22 mouse cellular contexts compared by ENCODE assay signal in the genomic region with DNA sequence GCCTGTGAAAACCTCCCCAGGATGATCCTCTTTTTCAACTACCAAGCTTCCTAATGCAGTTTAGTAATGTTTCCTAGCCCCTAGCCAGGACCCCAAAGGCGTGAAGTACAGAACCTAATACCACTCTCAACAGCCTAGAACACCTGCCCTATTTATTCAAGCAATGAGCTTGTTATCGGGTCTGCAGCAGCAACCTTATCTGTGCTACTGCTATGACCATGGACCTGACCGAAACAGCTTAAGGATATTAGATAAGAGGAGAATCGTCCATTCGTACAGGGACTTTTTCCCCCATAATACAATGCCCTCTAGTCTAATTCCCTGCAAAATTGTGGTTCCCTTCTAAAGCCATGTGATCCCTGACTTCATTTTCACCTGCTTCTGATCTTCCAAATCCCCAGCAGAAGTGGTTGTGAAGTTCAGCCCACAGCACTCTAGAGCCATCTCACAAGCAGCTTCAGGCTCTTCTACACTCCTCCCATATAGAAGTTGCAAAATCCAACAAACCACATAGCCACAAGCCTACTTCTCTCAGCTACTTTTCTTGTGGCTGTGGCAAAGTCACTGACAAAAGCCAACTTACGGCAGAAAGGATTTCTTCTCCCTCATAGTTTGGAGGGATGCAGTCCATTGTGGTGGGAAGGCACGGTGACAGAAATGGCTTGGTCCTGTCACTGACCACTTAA. TPM values are rescaled to one million over a fixed set of nuclear protein-coding genes. Genes with fewer than 3 reads are reported as not detected.
"Had no signal": no experiment of that assay in that cellular context is flagged by ENCODE, and none has a peak within 500 bp of the region (broad histone marks: within the 10 kb centered on the region; RNA-seq: fewer than 3 reads in every experiment).

No protein-coding gene starts in this region.

- H3K9me3 ChIP-seq: limb, embryonic 10.5 days; midbrain, embryonic 10.5 days; neural tube, embryonic 12.5 days; stomach, embryonic 15.5 days had no signal

- DNase-seq: kidney, adult 2 months; kidney, postnatal 25 days; lung, adult 2 months; lung, postnatal 36 days; midbrain, embryonic 14.5 days; thymus, postnatal 36 days had no signal

- H3K4me1 ChIP-seq: neural tube, embryonic 12.5 days; stomach, embryonic 15.5 days had no signal

- H3K36me3 ChIP-seq: limb, embryonic 10.5 days; midbrain, embryonic 10.5 days; neural tube, embryonic 12.5 days; stomach, embryonic 15.5 days had no signal

- H3K9ac ChIP-seq: neural tube, embryonic 12.5 days; stomach, embryonic 15.5 days had no signal

- H3K4me2 ChIP-seq: neural tube, embryonic 12.5 days; stomach, embryonic 15.5 days had no signal

- ATAC-seq: lung, postnatal 0 days had no signal

- H3K4me3 ChIP-seq: left cerebral cortex, adult 2 months; limb, embryonic 10.5 days; midbrain, embryonic 10.5 days; myocyte; neural tube, embryonic 12.5 days; stomach, embryonic 15.5 days had no signal

- H3K27ac ChIP-seq: left cerebral cortex, adult 2 months; limb, embryonic 10.5 days; midbrain, embryonic 10.5 days; neural tube, embryonic 12.5 days; stomach, embryonic 15.5 days had no signal

- H3K27me3 ChIP-seq: neural tube, embryonic 12.5 days; stomach, embryonic 15.5 days had no signal

RNA-seq across cellular contexts. Expression of a gene that starts 49.5 kb away (rescaled TPM):
- total RNA-seq: layer of hippocampus, postnatal 25 days; left cerebral cortex, adult 2 months; left cerebral cortex, postnatal 14 days; megakaryocyte, adult 5-6 weeks; neutrophil, adult 5-6 weeks had no signal
- polyA plus RNA-seq: intestine, embryonic 14.5 days; kidney, adult 2 months; kidney, embryonic 16.5 days; limb, embryonic 10.5 days; limb, embryonic 14.5 days; lung, adult 2 months; lung, postnatal 0 days; midbrain, embryonic 10.5 days; midbrain, embryonic 14.5 days; myocyte; neural tube, embryonic 12.5 days; spleen, adult 2 months; stomach, embryonic 15.5 days; thymus, postnatal 0 days had no signal
